Mouse (Mus musculus): ENCODE measurements at regions not wholly inside any gene's neighbourhood (a gene's known extent, or its start where the extent isn't known, plus 50 kb on each side); places are given as distances from the start of the nearest gene placed in this dataset.

- DNase-seq (ENCODE audit: low spot score in 2 of 2), result no peak
These were observed 111.3 kb upstream of the Trpm3 start for GRCm38 (mm10) chr19:22027577-22027976.

- no peak for DNase-seq (ENCODE audit: low spot score in 2 of 2)
These were observed 91.2 kb upstream of the Trpm3 start for GRCm38 (mm10) chr19:22047657-22048056.

GRCm38 (mm10) chr19:22066302-22066701 is 72.5 kb upstream of the Trpm3 start:
- DNase-seq (ENCODE audit: low spot score in 2 of 2), result no peak

GRCm38 (mm10) chr19:22070246-22071030 is 68.4 kb upstream of the Trpm3 start:
- DNase-seq (ENCODE audit: low spot score in 2 of 2), result no peak

GRCm38 (mm10) chr19:22071701-22072100 is 67.1 kb upstream of the Trpm3 start:
- DNase-seq (ENCODE audit: low spot score in 2 of 2), result no peak

- DNase-seq (ENCODE audit: low spot score in 2 of 2), result no peak
These were observed 64.8 kb upstream of the Trpm3 start for GRCm38 (mm10) chr19:22074042-22074441.

GRCm38 (mm10) chr19:22081448-22081847 is 57.4 kb upstream of the Trpm3 start:
- no peak for DNase-seq (ENCODE audit: low spot score in 2 of 2)
